Mouse (Mus musculus): ENCODE data around the gene Ptprf. TPM values are rescaled to one million over a fixed set of nuclear protein-coding genes. Genes with fewer than 3 reads are reported as not detected.

Gene Ptprf
- total and polyA plus RNA-seq, 2 experiments from 2014 or later = 45.0 to 120 TPM

DNA sequence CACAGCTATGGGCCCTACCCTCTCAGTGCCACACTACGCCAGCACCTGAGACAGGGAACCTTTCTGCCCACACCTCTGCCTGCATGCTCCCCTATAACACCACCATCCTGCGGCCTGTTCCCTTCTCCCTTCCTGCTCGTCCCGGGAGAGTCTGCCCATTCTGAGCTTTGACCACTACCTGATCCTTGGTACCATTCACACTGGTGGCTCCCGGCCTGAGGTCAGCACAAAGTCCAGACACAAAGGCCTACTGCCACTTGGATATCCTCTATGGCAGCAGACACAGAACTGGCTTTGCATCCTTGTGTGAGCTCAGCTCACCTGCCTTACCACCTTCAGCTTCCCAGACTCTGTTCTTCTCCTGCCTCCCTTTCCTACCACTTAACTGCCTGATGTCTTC lies 72.7 kb downstream of the Ptprf start:
- H3K9me3 ChIP-seq (ENCODE audit: low read length) = no peaks in the 10 kb centered on the region
- no peak overlapping the region for H3K9ac ChIP-seq
- ATAC-seq (no peak), DNase-seq (no peak)
- H3K4me1 ChIP-seq (ENCODE audit: insufficient read depth) = no peaks in the 10 kb centered on the region
- no peak overlapping the region for H3K27ac ChIP-seq (ENCODE audit: low read depth, low read length)
- peaks cover 85% of the 10 kb centered on the region for H3K36me3 ChIP-seq (ENCODE audit: insufficient read depth)
- H3K27me3 ChIP-seq (ENCODE audit: insufficient read depth, low read length) = no peaks in the 10 kb centered on the region
- TF ChIP-seq CTCF (IDR thresholded peaks at IDR 0.05; ENCODE audit: low read depth) = no peak
- WGBS = 88% methylated on average over 5 of the region's 5 CpGs
- no peak overlapping the region for H3K4me2 ChIP-seq (ENCODE audit: low read depth)
- no peak overlapping the region for H3K4me3 ChIP-seq (ENCODE audit: low read depth, low read length)

DNA sequence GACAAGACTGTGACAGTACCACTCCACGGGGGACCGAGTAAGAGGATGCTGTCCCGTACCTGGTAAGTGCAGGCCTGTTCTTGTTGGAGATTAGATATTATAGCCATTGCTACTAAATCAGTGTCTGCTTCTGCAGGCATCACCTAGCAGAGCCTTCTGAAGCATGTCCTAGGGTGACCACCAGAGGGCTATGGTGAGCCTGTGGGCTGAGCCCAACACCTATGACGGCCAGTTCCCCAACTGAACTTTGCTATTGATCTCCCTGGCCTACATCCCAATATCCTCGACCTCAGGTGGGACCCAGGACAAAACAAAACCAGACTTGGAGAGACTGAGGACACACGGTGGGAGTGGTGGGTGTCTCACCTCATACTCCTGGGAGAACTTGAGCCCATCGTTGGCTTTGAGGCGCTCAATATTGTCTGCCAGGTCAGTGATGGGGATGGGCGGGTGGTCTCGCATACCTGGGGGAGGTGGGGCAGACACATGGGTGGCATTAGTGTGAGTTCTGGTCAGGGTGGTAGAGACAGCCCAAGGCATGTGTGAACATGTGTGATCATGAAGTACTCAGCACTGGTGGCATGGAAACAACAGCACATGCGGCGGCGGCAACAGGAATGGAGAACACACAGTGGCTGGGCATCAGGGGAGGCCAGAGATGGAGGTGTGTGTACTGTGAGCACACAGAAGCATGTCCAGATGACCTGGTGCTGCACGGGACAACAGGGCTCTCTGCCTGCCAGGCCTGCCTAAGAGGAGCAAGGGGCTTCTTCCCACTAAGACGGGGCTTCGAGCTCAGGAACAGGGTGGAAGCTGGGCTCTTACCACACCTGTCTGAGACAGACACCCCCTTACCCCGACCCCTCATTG lies 74.2 kb downstream of the Ptprf start:
- Histone ChIP-seq H3K9me3 (ENCODE audit: low read length) (no peaks in the 10 kb centered on the region), H3K27me3 (ENCODE audit: insufficient read depth, low read length) (no peaks in the 10 kb centered on the region), H3K4me2 (ENCODE audit: low read depth) (no peak overlapping the region), H3K36me3 (ENCODE audit: insufficient read depth) (peaks cover 88% of the 10 kb centered on the region), H3K4me3 (ENCODE audit: low read depth, low read length) (no peak overlapping the region), H3K9ac (no peak overlapping the region), H3K4me1 (ENCODE audit: insufficient read depth) (no peaks in the 10 kb centered on the region), H3K27ac (ENCODE audit: low read depth, low read length) (no peak overlapping the region)
- DNase-seq (peak; percentile 65), ATAC-seq (peak; percentile 67; the same call in 1 of the 2 replicates)
- peak; percentile 88 for TF ChIP-seq CTCF (IDR thresholded peaks at IDR 0.05; ENCODE audit: low read depth)
- WGBS = 82% methylated on average over 17 of the region's 17 CpGs

DNA sequence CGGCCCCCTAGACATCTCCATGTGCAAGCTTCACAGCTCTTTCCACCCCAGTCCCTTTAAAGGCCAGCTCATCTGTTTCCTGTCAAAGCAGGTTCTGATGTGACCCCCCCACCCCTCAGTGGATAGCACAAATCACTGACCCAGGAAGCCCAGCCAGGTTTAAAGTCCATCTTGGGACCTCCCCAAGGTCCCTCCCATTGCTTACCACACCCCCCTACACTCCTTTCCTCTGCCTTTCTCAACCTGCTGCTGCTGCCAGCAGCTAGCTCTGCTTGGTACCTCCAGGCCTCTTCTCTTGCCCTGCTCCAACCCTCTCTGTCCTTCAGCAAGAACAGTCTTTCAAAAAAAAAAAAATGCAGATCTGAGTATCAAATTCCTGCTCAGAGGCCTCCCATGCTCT lies 76.3 kb downstream of the Ptprf start:
- no peak overlapping the region for H3K4me2 ChIP-seq (ENCODE audit: low read depth)
- H3K9me3 ChIP-seq (ENCODE audit: low read length) = no peaks in the 10 kb centered on the region
- no peak overlapping the region for H3K27ac ChIP-seq (ENCODE audit: low read depth, low read length)
- H3K27me3 ChIP-seq (ENCODE audit: insufficient read depth, low read length) = no peaks in the 10 kb centered on the region
- WGBS = 97% methylated on average over 1 of the region's 1 CpGs
- DNase-seq = no peak
- no peaks in the 10 kb centered on the region for H3K4me1 ChIP-seq (ENCODE audit: insufficient read depth)
- H3K9ac ChIP-seq = no peak overlapping the region
- no peak for TF ChIP-seq CTCF (IDR thresholded peaks at IDR 0.05; ENCODE audit: low read depth)
- peaks cover 89% of the 10 kb centered on the region for H3K36me3 ChIP-seq (ENCODE audit: insufficient read depth)
- ATAC-seq = no peak
- no peak overlapping the region for H3K4me3 ChIP-seq (ENCODE audit: low read depth, low read length)

DNA sequence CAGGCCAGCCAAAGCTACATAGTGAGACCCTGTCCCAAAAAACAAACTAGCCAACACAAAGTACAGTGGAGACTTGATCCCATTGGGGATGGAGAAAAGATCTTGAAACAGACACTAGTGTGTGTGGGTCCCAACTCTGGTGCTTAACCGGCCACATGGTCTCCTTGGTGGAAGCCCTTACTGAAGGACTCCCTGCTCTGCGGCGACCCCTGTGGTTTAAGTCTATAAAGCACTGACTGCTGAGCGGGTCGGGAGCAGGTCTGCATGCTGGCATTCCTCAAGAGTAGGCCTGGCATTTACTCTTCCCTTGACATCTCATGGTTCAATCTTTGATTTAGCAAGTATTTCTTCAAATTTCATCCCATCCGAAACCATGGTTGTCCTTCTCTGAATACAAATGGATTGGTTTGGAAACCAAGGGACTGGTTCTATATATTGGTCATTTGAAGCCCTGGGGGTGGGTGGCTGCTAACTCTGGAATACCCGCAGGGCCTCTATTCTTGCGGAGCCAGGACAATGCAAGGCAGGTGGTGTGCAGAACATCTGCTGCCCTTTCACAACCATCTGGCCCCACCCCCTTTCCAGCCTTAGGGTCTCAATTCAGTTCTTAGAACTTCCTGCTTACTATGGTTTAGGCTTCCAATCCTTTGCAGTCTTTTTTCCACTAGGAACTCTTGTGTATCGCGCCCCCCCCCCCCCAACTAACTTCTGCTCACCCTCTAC lies 84.1 kb downstream of the Ptprf start:
- Histone ChIP-seq H3K4me1 (ENCODE audit: insufficient read depth) (no peaks in the 10 kb centered on the region), H3K27ac (ENCODE audit: low read depth, low read length) (no peak overlapping the region), H3K27me3 (ENCODE audit: insufficient read depth, low read length) (no peaks in the 10 kb centered on the region), H3K4me2 (ENCODE audit: low read depth) (no peak overlapping the region), H3K4me3 (ENCODE audit: low read depth, low read length) (no peak overlapping the region), H3K36me3 (ENCODE audit: insufficient read depth) (peaks cover 44% of the 10 kb centered on the region), H3K9ac (no peak overlapping the region), H3K9me3 (ENCODE audit: low read length) (no peaks in the 10 kb centered on the region)
- DNase-seq (no peak), ATAC-seq (no peak)
- 57% methylated on average over 10 of the region's 10 CpGs for WGBS
- TF ChIP-seq CTCF (IDR thresholded peaks at IDR 0.05; ENCODE audit: low read depth) = peak; percentile 24; the same call in 1 of the 2 replicates

DNA sequence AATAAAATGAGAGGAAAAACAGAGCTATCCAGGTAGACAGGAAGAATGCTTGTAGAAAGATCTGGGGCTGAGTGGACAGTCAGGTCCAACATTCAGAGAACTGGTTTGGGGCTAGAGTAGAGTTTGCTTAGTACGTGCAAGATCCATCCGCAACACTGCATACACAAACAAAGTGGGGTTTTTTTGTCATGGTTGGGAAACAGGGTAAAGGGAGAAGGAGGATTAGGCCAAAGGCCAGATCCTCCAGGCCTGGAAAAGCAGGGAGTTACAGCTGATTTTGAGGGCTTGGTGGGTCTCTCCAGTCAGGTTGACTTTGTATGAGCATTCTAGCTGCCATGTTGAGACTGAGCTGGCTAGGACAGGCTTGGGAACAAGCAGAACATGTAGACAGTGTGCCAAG lies 85.3 kb downstream of the Ptprf start:
- Histone ChIP-seq H3K4me3 (ENCODE audit: low read depth, low read length) (no peak overlapping the region), H3K9ac (no peak overlapping the region), H3K27me3 (ENCODE audit: insufficient read depth, low read length) (no peaks in the 10 kb centered on the region), H3K27ac (ENCODE audit: low read depth, low read length) (no peak overlapping the region), H3K4me1 (ENCODE audit: insufficient read depth) (no peaks in the 10 kb centered on the region), H3K9me3 (ENCODE audit: low read length) (no peaks in the 10 kb centered on the region), H3K36me3 (ENCODE audit: insufficient read depth) (peaks cover 32% of the 10 kb centered on the region), H3K4me2 (ENCODE audit: low read depth) (no peak overlapping the region)
- 88% methylated on average over 2 of the region's 2 CpGs for WGBS
- ATAC-seq (no peak), DNase-seq (no peak)
- no peak for TF ChIP-seq CTCF (IDR thresholded peaks at IDR 0.05; ENCODE audit: low read depth)

DNA sequence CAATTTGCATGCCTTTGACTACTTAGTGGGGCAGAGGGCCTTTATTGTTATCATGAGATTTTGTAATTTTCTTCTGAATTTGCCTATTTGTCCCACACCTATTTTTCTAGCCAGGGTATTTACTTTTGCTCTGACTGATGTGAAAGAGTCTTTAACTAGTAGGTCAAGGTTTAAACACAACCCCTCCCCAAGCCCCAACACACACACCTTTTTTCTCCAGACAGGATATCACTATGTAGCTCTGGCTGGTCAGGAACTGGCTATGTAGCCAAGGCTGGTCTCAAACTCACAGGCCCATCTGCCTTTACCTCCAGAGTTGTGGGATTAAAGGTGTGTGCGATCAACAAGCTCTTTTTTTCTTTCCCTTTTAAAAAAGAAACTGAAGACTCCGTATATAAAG lies 92.1 kb downstream of the Ptprf start:
- Histone ChIP-seq H3K9ac (no peak overlapping the region), H3K4me1 (ENCODE audit: insufficient read depth) (no peaks in the 10 kb centered on the region), H3K4me2 (ENCODE audit: low read depth) (no peak overlapping the region), H3K9me3 (ENCODE audit: low read length) (no peaks in the 10 kb centered on the region), H3K36me3 (ENCODE audit: insufficient read depth) (no peaks in the 10 kb centered on the region), H3K27ac (ENCODE audit: low read depth, low read length) (no peak overlapping the region), H3K27me3 (ENCODE audit: insufficient read depth, low read length) (no peaks in the 10 kb centered on the region), H3K4me3 (ENCODE audit: low read depth, low read length) (no peak overlapping the region)
- DNase-seq (no peak), ATAC-seq (no peak)
- no peak for TF ChIP-seq CTCF (IDR thresholded peaks at IDR 0.05; ENCODE audit: low read depth)
- 90% methylated on average over 2 of the region's 2 CpGs for WGBS

DNA sequence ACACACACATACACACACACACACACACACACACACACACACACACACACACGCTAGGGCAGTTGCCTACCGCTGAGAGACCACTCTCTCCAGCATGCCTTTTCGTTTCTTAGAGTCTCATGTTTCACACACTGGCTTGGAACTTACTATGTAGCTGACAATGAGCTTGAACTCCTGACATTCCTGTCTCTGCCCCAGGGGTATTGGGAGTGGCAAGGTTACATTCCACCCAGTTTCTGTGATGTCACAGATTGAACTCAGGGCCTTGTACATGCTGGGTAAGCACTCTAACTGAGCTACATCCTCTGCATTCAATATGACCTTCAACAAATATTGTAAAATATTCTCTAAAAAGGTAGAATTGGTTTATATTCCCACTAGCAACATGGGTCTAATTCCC lies 92.6 kb downstream of the Ptprf start:
- no peak for ATAC-seq
- no peak overlapping the region for H3K4me3 ChIP-seq (ENCODE audit: low read depth, low read length)
- H3K27ac ChIP-seq (ENCODE audit: low read depth, low read length) = no peak overlapping the region
- H3K36me3 ChIP-seq (ENCODE audit: insufficient read depth) = no peaks in the 10 kb centered on the region
- no peak overlapping the region for H3K4me2 ChIP-seq (ENCODE audit: low read depth)
- WGBS = 81% methylated on average over 3 of the region's 3 CpGs
- H3K27me3 ChIP-seq (ENCODE audit: insufficient read depth, low read length) = no peaks in the 10 kb centered on the region
- TF ChIP-seq CTCF (IDR thresholded peaks at IDR 0.05; ENCODE audit: low read depth) = no peak
- H3K9ac ChIP-seq = no peak overlapping the region
- no peaks in the 10 kb centered on the region for H3K9me3 ChIP-seq (ENCODE audit: low read length)
- DNase-seq = no peak
- H3K4me1 ChIP-seq (ENCODE audit: insufficient read depth) = no peaks in the 10 kb centered on the region

Data from forebrain, postnatal 0 days (tissue).